Mouse (Mus musculus) liver, adult 2 months (tissue): ENCODE results near the gene Ihh. TPM values are rescaled to one million over a fixed set of nuclear protein-coding genes. Genes with fewer than 3 reads are reported as not detected.

Source experiments
- DNase-seq: peaks from one replicate; pipeline ENCODE4 v3.0.0-alpha.2; 2011; ENCODE audit warnings: low read depth, low spot score; ENCODE audit errors: extremely low read depth
- H3K27ac ChIP-seq: fragments of 200-500 bp; replicated peaks from 2 replicates; pipeline ENCODE4 v1.5.1; 2012; ENCODE audit warnings: low read depth, mild to moderate bottlenecking, control low read depth, inconsistent platforms, low read length; ENCODE audit not compliant: insufficient read depth
- H3K27me3 ChIP-seq: fragments of 200-500 bp; 2 replicates; pipeline ENCODE4 v1.6.1; 2012; ENCODE audit warnings: mild to moderate bottlenecking, moderate library complexity, low read length, inconsistent platforms; ENCODE audit not compliant: control insufficient read depth, insufficient read depth
- H3K36me3 ChIP-seq: fragments of 200-500 bp; 2 replicates; pipeline ENCODE4 v1.6.1; 2012; ENCODE audit warnings: low read length, inconsistent platforms; ENCODE audit not compliant: control insufficient read depth, insufficient read depth
- H3K4me1 ChIP-seq: fragments of 200-500 bp; 2 replicates; pipeline ENCODE4 v1.6.1; 2011; ENCODE audit warnings: low read length; ENCODE audit not compliant: control insufficient read depth, insufficient read depth
- H3K4me3 ChIP-seq: fragments of 200-500 bp; 2 replicates; pipeline ENCODE4 v1.5.1; 2011; ENCODE audit warnings: low read depth, mild to moderate bottlenecking, control low read depth, low read length, moderate library complexity; ENCODE audit not compliant: insufficient read depth
- H3K79me2 ChIP-seq: fragments of 200-500 bp; 2 replicates; pipeline ENCODE4 v1.6.1; 2012; ENCODE audit warnings: inconsistent platforms, mild to moderate bottlenecking, low read length, moderate library complexity; ENCODE audit not compliant: control insufficient read depth, insufficient read depth
- H3K9ac ChIP-seq: fragments of 200-500 bp; 2 replicates; pipeline ENCODE4 v1.6.1; 2012; ENCODE audit warnings: low read depth, mild to moderate bottlenecking, control low read depth, inconsistent platforms, low read length
- CTCF ChIP-seq: fragments of 200-500 bp; IDR thresholded peaks from 2 replicates; pipeline ENCODE4 v1.5.1; 2011; ENCODE audit warnings: low read depth, low read length, control low read depth
- POLR2A ChIP-seq: fragments of 200-500 bp; IDR thresholded peaks from 2 replicates; pipeline ENCODE4 v1.6.1; 2011; ENCODE audit warnings: low read length, control low read depth; ENCODE audit not compliant: insufficient read depth; ENCODE audit errors: extremely low read depth
- WGBS: fragments of 180-500 bp; shearing (Covaris S2); methylation state at CpG from one replicate; pipeline ENCODE4 v1.1.7; 2018; 5-methylcytosine and 5-hydroxymethylcytosine counted together
- polyA plus RNA-seq: library from polyadenylated mRNA; depleted of rRNA; stranded (reverse); fragments of >200 nt; gene quantifications from 2 replicates; pipeline ENCODE4 v1.2.3, GENCODE M21; 2012
- total RNA-seq: library from RNA; depleted of rRNA; stranded (reverse); fragments of >200 nt; gene quantifications from 2 replicates; pipeline ENCODE4 v1.2.3, GENCODE M21; 2014

Gene Ihh
- total and polyA plus RNA-seq, 2 experiments: 0.55 to 3.5 TPM

GRCm38 (mm10) chr1:74950066-74950465, 1.4 kb downstream of the Ihh start:
- Histone ChIP-seq H3K4me3 (peak overlapping the region; percentile 27), H3K36me3 (no peaks in the 10 kb centered on the region), H3K27ac (peak overlapping the region; percentile 46), H3K79me2 (no peaks in the 10 kb centered on the region), H3K4me1 (peaks cover 12% of the 10 kb centered on the region), H3K27me3 (peaks cover 2% of the 10 kb centered on the region; the same call in 1 of the 2 replicates), H3K9ac (peak overlapping the region; percentile 76)
- TF ChIP-seq POLR2A (no peak), CTCF (no peak)
- no peak for DNase-seq
- 2% methylated on average over 16 of the region's 16 CpGs for WGBS

DNA sequence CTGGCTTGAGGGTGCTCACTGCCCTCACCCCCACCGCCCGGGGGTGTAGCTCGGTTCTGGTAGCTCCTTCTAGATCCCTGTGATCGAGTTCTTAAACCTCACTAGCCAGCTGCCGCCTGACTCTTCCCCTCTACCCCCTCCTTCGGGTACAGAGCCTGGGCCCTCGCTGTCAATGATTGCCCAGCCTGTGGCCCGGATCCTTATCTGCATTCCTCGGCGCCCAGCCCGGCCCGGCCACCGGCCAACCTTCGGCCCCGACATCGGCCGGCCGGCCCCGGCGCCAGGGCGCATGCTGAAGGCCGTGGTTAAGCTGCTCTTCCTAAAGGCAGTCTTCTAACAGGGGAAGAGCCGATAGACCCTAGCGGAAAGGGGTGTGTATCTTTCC, 1.8 kb downstream of the Ihh start:
- H3K4me3 ChIP-seq: peak overlapping the region; percentile 68
- WGBS: under 1% methylated on average over 24 of the region's 24 CpGs
- DNase-seq: peak; percentile 74
- peaks cover 12% of the 10 kb centered on the region for H3K4me1 ChIP-seq
- peaks cover 2% of the 10 kb centered on the region; the same call in 1 of the 2 replicates for H3K27me3 ChIP-seq
- H3K27ac ChIP-seq: peak overlapping the region; percentile 79
- H3K9ac ChIP-seq: peak overlapping the region; percentile 80
- TF ChIP-seq POLR2A (no peak), CTCF (no peak)
- no peaks in the 10 kb centered on the region for H3K36me3 ChIP-seq
- H3K79me2 ChIP-seq: no peaks in the 10 kb centered on the region

GRCm38 (mm10) chr1:74948784-74949665, 2.4 kb downstream of the Ihh start:
- Histone ChIP-seq H3K4me1 (peaks cover 12% of the 10 kb centered on the region), H3K4me3 (peak overlapping the region; percentile 68), H3K9ac (peak overlapping the region; percentile 80), H3K27ac (peak overlapping the region; percentile 79), H3K27me3 (peaks cover 2% of the 10 kb centered on the region; the same call in 1 of the 2 replicates), H3K79me2 (no peaks in the 10 kb centered on the region), H3K36me3 (no peaks in the 10 kb centered on the region)
- DNase-seq: peak; percentile 41
- 2% methylated on average over 20 of the region's 20 CpGs for WGBS
- TF ChIP-seq POLR2A (no peak), CTCF (peak; percentile 97)

- DNase-seq: no peak
- Histone ChIP-seq H3K27ac (no peak overlapping the region), H3K4me3 (peak overlapping the region; percentile 13; the same call in 1 of the 2 replicates), H3K79me2 (no peaks in the 10 kb centered on the region), H3K9ac (no peak overlapping the region), H3K4me1 (peaks cover 12% of the 10 kb centered on the region), H3K27me3 (peaks cover 2% of the 10 kb centered on the region; the same call in 1 of the 2 replicates), H3K36me3 (no peaks in the 10 kb centered on the region)
- TF ChIP-seq CTCF (no peak), POLR2A (no peak)
- 59% methylated on average over 41 of the region's 41 CpGs for WGBS
Measured at GRCm38 (mm10) chr1:74947986-74948670, 3.3 kb downstream of the Ihh start.

DNA sequence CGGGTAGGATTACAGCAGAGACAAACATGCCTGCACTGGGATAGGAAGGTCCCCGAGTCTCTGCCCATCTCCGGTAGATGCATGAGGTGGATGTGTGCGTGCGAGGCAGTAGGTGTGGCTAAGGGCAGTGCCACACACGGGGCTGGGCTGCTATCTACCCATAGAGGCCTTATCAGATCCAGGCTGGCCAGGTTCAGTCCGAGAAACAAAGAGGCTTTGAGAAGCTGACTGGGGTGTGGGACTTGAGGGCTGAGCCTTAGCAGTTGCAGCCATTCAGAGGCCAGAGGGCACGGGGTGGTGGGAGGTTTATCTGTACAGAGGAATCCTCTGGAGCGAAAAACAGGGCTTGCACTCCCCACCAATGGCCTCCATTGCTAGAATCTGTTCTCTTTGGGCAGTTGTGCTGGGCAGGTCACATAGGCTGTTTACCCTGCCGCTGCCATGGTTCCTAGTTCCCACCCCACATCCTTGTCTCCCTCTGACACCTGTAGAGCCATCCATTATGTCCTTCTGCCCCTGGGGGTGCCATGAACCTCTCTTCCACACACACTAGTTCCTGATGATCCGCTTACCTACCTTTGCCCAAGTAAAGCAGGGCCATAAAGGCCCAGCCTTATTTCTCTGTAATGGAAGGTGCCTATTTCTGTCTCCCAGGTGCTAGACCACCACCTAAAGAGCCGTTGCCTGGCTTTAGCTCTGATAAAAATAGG, 9.7 kb downstream of the Ihh start:
- Histone ChIP-seq H3K27ac (no peak overlapping the region), H3K4me3 (no peak overlapping the region), H3K9ac (no peak overlapping the region), H3K36me3 (no peaks in the 10 kb centered on the region), H3K79me2 (no peaks in the 10 kb centered on the region), H3K27me3 (0 out of 2 replicates have a peak, but pooled peaks cover 2% of the 10 kb centered on the region), H3K4me1 (no peaks in the 10 kb centered on the region)
- no peak for TF ChIP-seq POLR2A
- TF ChIP-seq CTCF: no peak
- 55% methylated on average over 12 of the region's 12 CpGs for WGBS
- DNase-seq: no peak
